Mouse (Mus musculus) embryonic facial prominence, embryonic 14.5 days (tissue): ENCODE results near the gene Nfkbia. TPM values are rescaled to one million over a fixed set of nuclear protein-coding genes. Genes with fewer than 3 reads are reported as not detected.

Source experiments
- ATAC-seq: fragments of 200-750 bp; cut with Nextera tagmentation; 2 replicates; pipeline ENCODE4 v1.8.0; 2017; ENCODE audit warnings: low read depth, moderate number of reproducible peaks, moderate TSS enrichment
- DNase-seq: peaks from one replicate; pipeline ENCODE4 v3.0.0-alpha.2; 2015; ENCODE audit warnings: low spot score
- H3K27ac ChIP-seq: fragments of 300-500 bp; sonication (generic); replicated peaks from 2 replicates; pipeline ENCODE4 v1.5.1; 2014; ENCODE audit warnings: low read depth, mild to moderate bottlenecking, low read length, moderate library complexity
- H3K27me3 ChIP-seq: fragments of 300-500 bp; sonication (generic); replicated peaks from 2 replicates; pipeline ENCODE4 v1.6.1; 2014; ENCODE audit warnings: low read length; ENCODE audit not compliant: control insufficient read depth, insufficient read depth
- H3K36me3 ChIP-seq: fragments of 300-500 bp; sonication (generic); 2 replicates; pipeline ENCODE4 v1.6.1; 2014; ENCODE audit warnings: low read length, mixed read lengths; ENCODE audit not compliant: control insufficient read depth, insufficient read depth
- H3K4me1 ChIP-seq: fragments of 300-500 bp; sonication (generic); 2 replicates; pipeline ENCODE4 v1.6.1; 2014; ENCODE audit warnings: antibody characterized with exemption, low read length; ENCODE audit not compliant: control insufficient read depth, insufficient read depth
- H3K4me2 ChIP-seq: fragments of 300-500 bp; sonication (generic); 2 replicates; pipeline ENCODE4 v1.6.1; 2014; ENCODE audit warnings: low read depth, mild to moderate bottlenecking, low read length, moderate library complexity, mixed read lengths
- H3K4me3 ChIP-seq: fragments of 300-500 bp; sonication (generic); 2 replicates; pipeline ENCODE4 v1.5.1; 2014; ENCODE audit warnings: low read depth, mild to moderate bottlenecking, low read length
- H3K9ac ChIP-seq: fragments of 300-500 bp; sonication (generic); 2 replicates; pipeline ENCODE4 v1.6.1; 2014; ENCODE audit warnings: low read depth, mild to moderate bottlenecking, low read length, moderate library complexity, mixed read lengths
- H3K9me3 ChIP-seq: fragments of 300-500 bp; sonication (generic); 2 replicates; pipeline ENCODE4 v1.6.1; 2016; ENCODE audit warnings: low read length; ENCODE audit not compliant: control insufficient read depth
- WGBS: fragments of 180-500 bp; shearing (Covaris S2); extraction: QIAGEN DNeasy Blood & Tissue Kit; methylation state at CpG from one replicate; pipeline ENCODE4 v1.1.7; 2014; 5-methylcytosine and 5-hydroxymethylcytosine counted together
- polyA plus RNA-seq: library from polyadenylated mRNA; unstranded; fragments of >200 nt; fragmentation: Nextera tagmentation; extraction: Ambion mirVana; gene quantifications from 2 replicates; pipeline ENCODE4 v1.2.1, GENCODE M21; 2014

The Nfkbia gene
- polyA plus RNA-seq, 1 experiment from 2014 or later, result 101 TPM

DNA sequence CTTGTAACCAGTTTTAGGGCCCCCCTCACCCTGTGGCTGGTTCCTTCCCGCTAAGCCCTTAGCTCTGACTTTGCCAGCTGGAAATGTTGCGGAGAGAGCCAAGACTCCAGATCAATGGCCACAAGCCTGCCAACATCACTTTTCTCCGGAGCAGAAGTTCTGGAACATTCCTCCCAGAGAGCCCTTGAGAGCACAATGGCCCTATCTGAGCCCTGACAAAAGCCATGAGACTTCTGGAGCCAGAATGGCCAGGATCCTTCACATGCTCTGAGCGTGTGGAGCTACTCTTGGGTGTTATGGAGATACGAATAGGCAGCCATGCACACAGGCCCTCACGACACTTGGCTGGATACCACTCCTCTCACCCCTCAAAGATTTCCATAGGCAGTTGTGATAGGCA lies 7.6 kb downstream of the Nfkbia start:
- H3K4me1 ChIP-seq, result no peaks in the 10 kb centered on the region
- H3K9ac ChIP-seq, result no peak overlapping the region
- no peak overlapping the region for H3K4me2 ChIP-seq
- no peaks in the 10 kb centered on the region for H3K27me3 ChIP-seq
- DNase-seq, result no peak
- H3K9me3 ChIP-seq, result no peaks in the 10 kb centered on the region
- no peak for ATAC-seq
- WGBS, result 88% methylated on average over 6 of the region's 6 CpGs
- peaks cover 29% of the 10 kb centered on the region for H3K36me3 ChIP-seq
- no peak overlapping the region for H3K4me3 ChIP-seq
- H3K27ac ChIP-seq, result no peak overlapping the region

DNA sequence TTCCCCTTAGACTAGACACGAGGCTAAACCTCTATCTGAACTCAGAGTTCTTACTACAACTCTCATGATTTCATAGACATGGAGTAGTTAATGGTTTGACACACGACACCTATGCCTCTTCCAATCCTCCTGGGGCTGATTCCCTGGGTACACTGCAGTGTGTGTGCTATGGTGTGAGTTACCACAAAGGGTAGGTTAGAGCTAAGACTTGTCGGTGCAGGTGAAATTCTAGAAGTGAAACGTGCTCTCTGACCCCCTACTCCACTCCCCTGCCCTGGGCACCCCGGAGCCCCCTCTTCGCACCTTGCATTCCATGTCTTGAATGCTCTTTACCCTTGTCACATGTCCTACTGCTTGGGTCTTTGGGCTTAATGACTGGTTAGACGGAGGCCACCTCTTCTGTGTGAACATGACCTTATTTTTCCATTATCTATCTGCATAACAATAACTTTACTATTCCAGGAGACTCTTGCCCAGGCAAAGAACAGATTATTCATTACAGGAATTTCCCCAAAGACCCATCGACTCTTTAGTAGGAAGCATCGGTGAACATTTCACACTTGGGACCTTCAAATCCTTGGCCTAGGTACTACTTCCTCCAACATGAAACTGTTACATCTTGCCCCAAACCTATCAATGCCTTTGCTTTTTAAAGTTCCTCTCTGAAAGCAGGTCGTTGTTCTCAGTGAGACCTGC lies 8.2 kb downstream of the Nfkbia start:
- no peaks in the 10 kb centered on the region for H3K4me1 ChIP-seq
- WGBS, result 59% methylated on average over 10 of the region's 10 CpGs
- H3K9me3 ChIP-seq, result no peaks in the 10 kb centered on the region
- no peak overlapping the region for H3K27ac ChIP-seq
- no peak overlapping the region for H3K4me2 ChIP-seq
- H3K4me3 ChIP-seq, result no peak overlapping the region
- H3K27me3 ChIP-seq, result no peaks in the 10 kb centered on the region
- ATAC-seq (peak; percentile 83), DNase-seq (no peak)
- H3K9ac ChIP-seq, result no peak overlapping the region
- peaks cover 24% of the 10 kb centered on the region for H3K36me3 ChIP-seq

DNA sequence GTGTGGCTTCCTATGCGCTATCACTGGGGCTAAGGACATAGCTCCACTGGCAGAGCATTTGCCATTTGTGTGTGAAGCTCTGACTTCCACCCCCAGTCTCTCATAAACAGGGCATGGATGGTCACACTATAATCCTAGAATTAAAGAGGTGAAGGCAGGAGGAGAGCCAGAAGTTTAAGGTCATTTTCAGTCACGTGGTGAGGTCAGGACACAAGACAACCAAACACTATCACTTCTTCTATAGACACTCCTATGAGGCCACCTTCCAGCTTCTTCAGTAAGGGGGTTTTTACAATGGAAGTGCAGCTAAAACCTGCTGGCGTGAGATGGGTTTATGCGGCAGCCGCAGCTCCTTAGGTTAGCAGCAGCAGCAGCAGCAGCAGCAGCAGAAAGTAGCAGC lies 8.9 kb downstream of the Nfkbia start:
- Histone ChIP-seq H3K9ac (no peak overlapping the region), H3K9me3 (no peaks in the 10 kb centered on the region), H3K27me3 (no peaks in the 10 kb centered on the region), H3K36me3 (peaks cover 17% of the 10 kb centered on the region), H3K4me3 (no peak overlapping the region), H3K4me1 (no peaks in the 10 kb centered on the region), H3K4me2 (no peak overlapping the region), H3K27ac (no peak overlapping the region)
- 64% methylated on average over 5 of the region's 5 CpGs for WGBS
- DNase-seq (no peak), ATAC-seq (no peak)

DNA sequence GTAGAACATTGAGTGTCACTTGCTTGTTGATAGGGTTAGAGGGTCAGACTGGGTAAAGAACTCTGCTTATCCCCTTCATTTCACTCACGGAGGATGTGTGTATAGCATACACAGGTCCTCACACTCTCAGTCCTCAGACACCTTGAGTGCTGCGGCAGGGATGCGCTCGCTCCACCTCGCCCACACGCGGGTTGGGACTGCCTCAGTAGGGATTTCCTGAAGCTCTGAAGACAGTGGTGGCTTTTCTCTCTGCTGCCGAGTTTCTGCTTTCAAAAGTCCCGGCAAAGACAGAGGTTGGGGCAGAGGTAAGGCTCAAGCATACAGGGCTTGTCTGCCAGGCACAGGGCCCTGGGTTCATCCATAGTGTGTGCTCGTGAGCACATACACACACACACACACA lies 9.7 kb downstream of the Nfkbia start:
- Histone ChIP-seq H3K36me3 (peaks cover 9% of the 10 kb centered on the region), H3K9me3 (no peaks in the 10 kb centered on the region), H3K4me2 (no peak overlapping the region), H3K27me3 (no peaks in the 10 kb centered on the region), H3K4me3 (no peak overlapping the region), H3K27ac (no peak overlapping the region), H3K4me1 (no peaks in the 10 kb centered on the region), H3K9ac (no peak overlapping the region)
- WGBS, result 74% methylated on average over 10 of the region's 10 CpGs
- ATAC-seq (no peak), DNase-seq (no peak)

DNA sequence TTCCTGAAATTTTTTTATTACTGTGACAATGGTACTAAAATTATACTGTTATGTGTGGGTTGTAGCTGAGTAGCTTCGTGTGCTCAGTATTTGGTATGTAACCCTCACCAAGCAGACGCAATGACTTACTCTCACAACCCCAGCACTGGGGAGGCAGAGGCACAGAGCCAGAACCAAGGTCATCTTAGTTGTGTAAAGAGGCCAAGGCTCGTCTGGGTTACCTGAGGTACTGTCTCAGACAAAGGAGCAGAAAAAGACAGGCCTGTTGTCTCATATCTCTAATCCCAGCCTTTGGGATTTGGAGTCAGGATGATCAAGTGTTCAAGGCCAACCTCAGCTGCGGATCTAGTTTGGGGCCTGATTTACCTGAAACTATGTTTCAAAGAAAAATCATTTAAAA lies 10.7 kb downstream of the Nfkbia start:
- Histone ChIP-seq H3K27me3 (no peaks in the 10 kb centered on the region), H3K27ac (no peak overlapping the region), H3K4me1 (no peaks in the 10 kb centered on the region), H3K4me3 (no peak overlapping the region), H3K36me3 (no peaks in the 10 kb centered on the region), H3K9ac (no peak overlapping the region), H3K4me2 (no peak overlapping the region), H3K9me3 (no peaks in the 10 kb centered on the region)
- DNase-seq (no peak), ATAC-seq (no peak)
- 84% methylated on average over 4 of the region's 4 CpGs for WGBS

DNA sequence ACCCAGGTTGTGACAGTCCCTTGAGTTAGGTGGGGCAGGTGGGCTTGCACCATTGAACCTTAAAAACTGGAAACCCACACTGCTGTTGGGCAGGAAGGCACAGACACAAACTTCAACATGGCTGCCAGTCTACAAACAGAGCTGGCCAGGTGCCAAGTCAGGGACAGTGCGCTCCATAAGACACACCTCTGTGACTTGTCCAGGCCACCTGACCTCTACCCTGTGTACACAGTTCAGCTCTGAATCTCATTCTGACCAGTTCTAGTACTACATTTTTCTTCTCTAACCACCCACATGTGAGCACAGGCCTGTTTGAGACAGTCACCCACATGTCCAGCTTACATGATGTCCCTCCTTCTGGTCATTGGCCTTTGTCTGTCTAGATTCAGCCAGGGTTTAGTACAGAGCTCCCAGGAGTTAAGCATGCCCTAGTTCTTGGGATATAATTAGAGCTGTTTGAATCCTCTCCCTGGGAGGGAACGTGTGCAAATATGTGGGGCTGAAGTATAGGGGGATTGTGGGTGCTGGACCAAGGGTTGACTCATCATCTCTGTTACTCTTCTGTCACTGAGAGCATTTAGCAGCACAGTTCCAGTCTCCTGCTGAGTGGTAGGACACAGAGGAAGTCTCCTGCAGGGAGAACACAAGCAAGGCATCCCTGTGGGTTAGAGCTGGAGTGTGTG lies 11.8 kb downstream of the Nfkbia start:
- H3K9ac ChIP-seq, result no peak overlapping the region
- WGBS, result 67% methylated on average over 2 of the region's 2 CpGs
- H3K27ac ChIP-seq, result no peak overlapping the region
- no peaks in the 10 kb centered on the region for H3K9me3 ChIP-seq
- no peaks in the 10 kb centered on the region for H3K36me3 ChIP-seq
- DNase-seq (no peak), ATAC-seq (no peak)
- H3K4me3 ChIP-seq, result no peak overlapping the region
- H3K4me2 ChIP-seq, result no peak overlapping the region
- H3K4me1 ChIP-seq, result no peaks in the 10 kb centered on the region
- no peaks in the 10 kb centered on the region for H3K27me3 ChIP-seq

DNA sequence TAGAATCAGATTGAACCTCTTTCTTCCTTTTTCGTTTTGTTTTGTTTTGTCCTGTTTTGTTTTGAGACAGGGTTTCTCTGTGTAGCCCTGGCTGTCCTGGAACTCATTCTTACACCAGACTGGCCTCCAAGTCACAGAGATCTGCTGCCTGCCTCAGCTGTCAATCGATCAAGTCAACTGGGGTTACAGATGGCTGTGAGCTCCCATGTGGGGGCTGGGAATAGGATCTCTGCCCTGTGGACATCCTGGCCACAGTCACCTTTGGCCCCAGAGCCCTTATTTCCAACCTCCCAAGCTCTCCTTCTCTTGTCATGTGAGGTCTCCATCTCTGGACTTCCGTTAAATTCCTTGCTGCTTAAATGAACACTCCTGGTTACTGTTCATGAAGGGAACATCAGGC lies 13.5 kb downstream of the Nfkbia start:
- H3K4me1 ChIP-seq, result no peaks in the 10 kb centered on the region
- H3K9ac ChIP-seq, result no peak overlapping the region
- H3K9me3 ChIP-seq, result no peaks in the 10 kb centered on the region
- WGBS, result 43% methylated on average over 3 of the region's 3 CpGs
- DNase-seq (no peak), ATAC-seq (no peak)
- H3K4me2 ChIP-seq, result no peak overlapping the region
- no peak overlapping the region for H3K27ac ChIP-seq
- H3K4me3 ChIP-seq, result no peak overlapping the region
- no peaks in the 10 kb centered on the region for H3K36me3 ChIP-seq
- H3K27me3 ChIP-seq, result no peaks in the 10 kb centered on the region

DNA sequence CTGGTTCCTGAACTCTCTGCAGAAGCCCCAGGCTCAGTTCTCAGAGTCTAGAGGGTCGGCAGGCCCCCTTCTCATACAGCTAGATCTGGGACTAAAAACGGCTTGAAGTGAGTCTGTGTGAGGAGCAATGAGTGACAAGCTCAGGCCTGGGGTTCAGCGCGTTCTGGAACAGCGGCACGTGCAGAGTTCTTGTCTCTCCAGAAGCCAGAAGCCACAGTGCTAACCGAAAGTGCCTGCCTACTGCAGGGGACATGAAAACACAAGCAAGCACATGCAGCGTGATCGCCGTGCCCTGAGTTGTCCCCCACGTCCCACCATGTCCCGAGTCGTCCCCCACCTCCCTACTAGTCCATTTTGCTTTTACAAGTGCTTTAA lies 18.3 kb downstream of the Nfkbia start:
- Histone ChIP-seq H3K36me3 (no peaks in the 10 kb centered on the region), H3K4me1 (peaks cover 17% of the 10 kb centered on the region; the same call in 1 of the 2 replicates), H3K27me3 (no peaks in the 10 kb centered on the region), H3K9ac (no peak overlapping the region; the same call in 1 of the 2 replicates), H3K4me3 (no peak overlapping the region), H3K27ac (no peak overlapping the region), H3K9me3 (no peaks in the 10 kb centered on the region), H3K4me2 (no peak overlapping the region)
- ATAC-seq (no peak), DNase-seq (no peak)
- 73% methylated on average over 13 of the region's 13 CpGs for WGBS
